Mouse (Mus musculus): ENCODE measurements around the gene Emc3. TPM values are rescaled to one million over a fixed set of nuclear protein-coding genes. Genes with fewer than 3 reads are reported as not detected.

Gene Emc3
- 84.7 and 87.8 TPM in 2 replicates for polyA plus RNA-seq (2015; fragmentation: Nextera tagmentation; extraction: Ambion mirVana)

DNA sequence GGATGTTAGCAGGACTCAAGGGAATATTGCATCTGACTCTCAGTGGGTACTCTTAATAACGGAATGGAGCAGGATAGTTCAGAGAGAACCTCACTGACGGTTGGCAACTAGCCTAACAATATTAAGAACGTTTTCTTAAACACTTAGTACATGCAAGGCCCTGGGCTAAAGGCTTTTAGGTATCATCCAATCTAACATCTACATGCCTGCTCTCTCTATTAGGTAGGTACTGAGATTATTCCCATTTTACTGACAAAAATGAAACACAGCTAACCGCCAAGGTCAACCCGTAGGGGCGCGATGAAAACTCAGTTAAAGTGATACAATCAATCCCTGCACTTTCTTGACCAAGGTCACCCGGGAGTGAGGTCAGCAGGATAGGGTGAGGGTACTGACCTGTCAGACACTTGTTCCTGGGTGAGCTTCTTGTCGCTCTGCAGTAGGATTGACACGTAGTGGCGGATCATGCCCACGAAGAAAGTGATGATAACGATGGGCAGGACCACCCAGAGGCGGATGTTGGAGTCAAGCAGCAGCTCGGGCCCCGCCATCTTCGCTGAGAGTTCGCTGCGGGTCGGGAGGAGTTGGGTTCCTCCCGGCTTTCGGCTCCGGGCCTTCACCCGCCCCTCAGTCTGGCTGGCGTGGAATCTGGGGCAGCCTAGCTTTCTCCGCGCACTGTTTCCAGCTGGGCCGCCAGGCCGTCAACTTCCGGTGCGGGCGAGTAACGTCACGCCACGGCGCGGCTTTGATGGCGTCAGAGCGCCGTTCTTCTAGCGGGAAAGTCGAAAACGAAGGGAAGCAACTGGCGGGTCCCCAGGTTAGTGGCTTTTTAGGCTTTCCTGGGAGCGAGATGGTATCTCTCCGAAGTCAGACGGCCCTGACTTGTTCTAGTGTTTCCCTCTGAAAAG lies at the start of gene Emc3, which contains the start of gene Fancd2:
Gene Emc3, minus strand, starts transcription at position 721 of the 908 bp plus-strand sequence.
Gene Fancd2, plus strand, starts transcription at position 751 of the 908 bp plus-strand sequence.
- no peaks in the 10 kb centered on the region for H3K27me3 ChIP-seq
- WGBS: under 1% methylated on average over 47 of the region's 47 CpGs

DNA sequence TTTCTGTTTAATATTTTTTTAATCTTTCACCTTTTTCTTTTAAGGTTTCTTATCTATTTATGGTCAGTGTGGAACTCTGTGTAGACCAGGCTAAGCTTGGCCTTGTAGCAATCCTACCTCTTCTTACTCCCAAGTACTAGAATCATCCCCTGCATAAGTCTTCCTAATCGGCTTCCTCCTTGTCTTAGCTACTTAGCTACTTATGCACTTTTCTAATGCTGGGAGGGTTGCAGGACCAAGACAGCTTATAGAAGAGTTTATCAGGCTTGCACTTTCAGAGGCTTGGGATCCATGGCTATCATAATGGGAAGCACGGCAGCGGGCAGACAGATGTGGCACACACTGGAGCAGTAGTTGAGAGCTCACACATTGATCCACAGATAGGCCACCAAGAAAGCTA lies 47.9 kb upstream of the Emc3 start:
- H3K4me3 ChIP-seq: no peak overlapping the region
- no peak for ATAC-seq
- no peaks in the 10 kb centered on the region for H3K4me1 ChIP-seq
- H3K4me2 ChIP-seq: no peak overlapping the region
- H3K9me3 ChIP-seq (replicated peaks): no peaks in the 10 kb centered on the region
- no peaks in the 10 kb centered on the region for H3K27me3 ChIP-seq
- H3K27ac ChIP-seq: no peak overlapping the region
- H3K36me3 ChIP-seq (ENCODE audit: poor library complexity, severe bottlenecking): peaks cover 26% of the 10 kb centered on the region
- no peak overlapping the region for H3K9ac ChIP-seq
- WGBS: 94% methylated on average over 3 of the region's 3 CpGs

More for the DNA sequence above, at the start of gene Emc3, which contains the start of gene Fancd2:
- Histone ChIP-seq H3K9me3 (replicated peaks) (no peaks in the 10 kb centered on the region), H3K36me3 (ENCODE audit: poor library complexity, severe bottlenecking) (peaks cover 11% of the 10 kb centered on the region; the same call in 1 of the 2 replicates), H3K4me2 (peak within 1 kb of the TSS; percentile 67), H3K4me1 (peaks cover 27% of the 10 kb centered on the region), H3K27ac (no peak within 1 kb of the TSS), H3K4me3 (peak within 1 kb of the TSS; percentile 66), H3K9ac (peak within 1 kb of the TSS; percentile 82)
- ATAC-seq: peak; percentile 97

- Histone ChIP-seq H3K27ac (no peak overlapping the region), H3K27me3 (no peaks in the 10 kb centered on the region), H3K9me3 (replicated peaks) (no peaks in the 10 kb centered on the region), H3K36me3 (ENCODE audit: poor library complexity, severe bottlenecking) (peaks cover 36% of the 10 kb centered on the region), H3K9ac (no peak overlapping the region), H3K4me1 (no peaks in the 10 kb centered on the region), H3K4me2 (no peak overlapping the region), H3K4me3 (no peak overlapping the region)
- no peak for ATAC-seq
- WGBS: 97% methylated on average over 6 of the region's 6 CpGs
Observed at GRCm38 (mm10) chr6:113576044-113576443, 44.6 kb upstream of the Emc3 start.

- Histone ChIP-seq H3K36me3 (ENCODE audit: poor library complexity, severe bottlenecking) (peaks cover 39% of the 10 kb centered on the region), H3K9me3 (replicated peaks) (no peaks in the 10 kb centered on the region), H3K27ac (no peak overlapping the region), H3K27me3 (no peaks in the 10 kb centered on the region), H3K9ac (no peak overlapping the region), H3K4me1 (no peaks in the 10 kb centered on the region), H3K4me3 (no peak overlapping the region), H3K4me2 (no peak overlapping the region)
- 91% methylated on average over 1 of the region's 1 CpGs for WGBS
- no peak for ATAC-seq
Observed at GRCm38 (mm10) chr6:113564557-113564956, 33.1 kb upstream of the Emc3 start.

GRCm38 (mm10) chr6:113559736-113560135 lies 28.3 kb upstream of the Emc3 start:
- ATAC-seq: no peak
- peaks cover 17% of the 10 kb centered on the region for H3K36me3 ChIP-seq (ENCODE audit: poor library complexity, severe bottlenecking)
- H3K27me3 ChIP-seq: no peaks in the 10 kb centered on the region
- no peak overlapping the region for H3K27ac ChIP-seq
- no peaks in the 10 kb centered on the region for H3K9me3 ChIP-seq (replicated peaks)
- no peaks in the 10 kb centered on the region for H3K4me1 ChIP-seq
- no peak overlapping the region for H3K4me3 ChIP-seq
- H3K9ac ChIP-seq: no peak overlapping the region
- no peak overlapping the region for H3K4me2 ChIP-seq
- WGBS: 75% methylated on average over 6 of the region's 6 CpGs

DNA sequence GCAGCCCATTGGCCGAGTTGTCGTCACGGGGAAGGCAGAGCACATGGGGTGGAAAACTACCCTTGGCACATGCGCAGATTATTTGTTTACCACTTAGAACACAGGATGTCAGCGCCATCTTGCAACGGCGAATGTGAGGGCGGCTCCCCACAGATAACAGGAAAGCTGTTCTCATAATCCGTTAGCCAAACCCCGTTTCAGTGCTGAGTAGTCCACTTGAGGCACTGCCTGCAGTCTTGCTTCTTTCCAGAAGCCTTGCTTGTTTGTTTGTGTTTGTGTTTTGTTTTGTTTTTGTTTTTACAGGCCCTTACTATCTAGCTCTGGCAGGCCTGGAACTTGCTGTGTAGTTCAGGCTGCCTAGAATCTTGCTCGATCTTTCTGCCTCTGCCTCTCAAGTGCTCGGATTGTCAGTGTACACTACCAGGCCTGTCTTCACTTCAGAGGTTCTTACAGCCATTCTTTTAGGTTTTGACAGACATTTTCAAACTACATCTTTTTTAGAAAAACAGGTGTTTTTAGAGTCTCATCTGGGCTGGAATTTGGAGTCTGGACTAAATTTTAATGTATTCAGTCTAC lies 12.5 kb upstream of the Emc3 start:
- H3K4me3 ChIP-seq: no peak overlapping the region
- H3K36me3 ChIP-seq (ENCODE audit: poor library complexity, severe bottlenecking): peaks cover 20% of the 10 kb centered on the region
- ATAC-seq: no peak
- H3K4me1 ChIP-seq: no peaks in the 10 kb centered on the region
- no peak overlapping the region for H3K27ac ChIP-seq
- H3K9me3 ChIP-seq (replicated peaks): no peaks in the 10 kb centered on the region
- WGBS: 93% methylated on average over 10 of the region's 12 CpGs
- no peak overlapping the region for H3K9ac ChIP-seq
- no peaks in the 10 kb centered on the region for H3K27me3 ChIP-seq
- H3K4me2 ChIP-seq: no peak overlapping the region

DNA sequence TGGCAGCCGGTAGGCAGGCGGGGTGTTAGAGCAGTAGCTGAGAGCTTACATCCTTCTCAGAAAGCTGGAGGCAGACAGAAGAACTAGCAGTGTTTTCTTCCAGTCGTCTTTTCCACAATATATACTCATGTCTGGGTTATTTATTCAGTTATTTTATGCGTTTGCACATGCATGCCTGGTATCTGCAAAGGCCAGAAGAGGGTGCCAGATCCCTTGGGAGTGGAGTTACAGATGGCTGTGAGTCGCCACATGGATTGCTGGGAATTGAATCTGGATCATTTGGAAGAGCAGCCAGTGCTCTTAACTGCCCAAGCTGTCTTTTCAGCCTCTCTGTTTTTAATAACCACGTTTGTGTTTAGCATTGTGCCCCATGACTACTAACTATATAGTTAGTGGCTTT lies 10.2 kb upstream of the Emc3 start:
- 87% methylated on average over 6 of the region's 6 CpGs for WGBS
- H3K27ac ChIP-seq: no peak overlapping the region
- H3K9me3 ChIP-seq (replicated peaks): no peaks in the 10 kb centered on the region
- no peak for ATAC-seq
- H3K4me3 ChIP-seq: no peak overlapping the region
- H3K36me3 ChIP-seq (ENCODE audit: poor library complexity, severe bottlenecking): peaks cover 18% of the 10 kb centered on the region
- no peak overlapping the region for H3K9ac ChIP-seq
- H3K4me1 ChIP-seq: no peaks in the 10 kb centered on the region
- H3K27me3 ChIP-seq: no peaks in the 10 kb centered on the region
- H3K4me2 ChIP-seq: no peak overlapping the region

- peaks cover 20% of the 10 kb centered on the region for H3K4me1 ChIP-seq
- ATAC-seq: no peak
- H3K4me2 ChIP-seq: no peak overlapping the region
- no peak overlapping the region for H3K27ac ChIP-seq
- H3K27me3 ChIP-seq: no peaks in the 10 kb centered on the region
- H3K9ac ChIP-seq: no peak overlapping the region
- 90% methylated on average over 7 of the region's 7 CpGs for WGBS
- no peaks in the 10 kb centered on the region for H3K9me3 ChIP-seq (replicated peaks)
- no peak overlapping the region for H3K4me3 ChIP-seq
- peaks cover 10% of the 10 kb centered on the region; the same call in 1 of the 2 replicates for H3K36me3 ChIP-seq (ENCODE audit: poor library complexity, severe bottlenecking)
Observed at GRCm38 (mm10) chr6:113534886-113535285, 3.4 kb upstream of the Emc3 start.

- peak overlapping the region; percentile 82 for H3K9ac ChIP-seq
- H3K36me3 ChIP-seq (ENCODE audit: poor library complexity, severe bottlenecking): peaks cover 14% of the 10 kb centered on the region; the same call in 1 of the 2 replicates
- no peaks in the 10 kb centered on the region for H3K27me3 ChIP-seq
- H3K9me3 ChIP-seq (replicated peaks): no peaks in the 10 kb centered on the region
- peak overlapping the region; percentile 66 for H3K4me3 ChIP-seq
- peak; percentile 28; the same call in 1 of the 2 replicates for ATAC-seq
- WGBS: 6% methylated on average over 7 of the region's 7 CpGs
- peak overlapping the region; percentile 67 for H3K4me2 ChIP-seq
- no peak overlapping the region for H3K27ac ChIP-seq
- peaks cover 27% of the 10 kb centered on the region for H3K4me1 ChIP-seq
Observed at GRCm38 (mm10) chr6:113531840-113532404, 470 bp upstream of the Emc3 start.

- Histone ChIP-seq H3K4me1 (no peaks in the 10 kb centered on the region), H3K4me3 (no peak overlapping the region), H3K27ac (no peak overlapping the region), H3K9me3 (replicated peaks) (no peaks in the 10 kb centered on the region), H3K9ac (0 out of 2 replicates have a peak overlapping the region, but pooled peaks have one; percentile 26), H3K4me2 (no peak overlapping the region), H3K27me3 (no peaks in the 10 kb centered on the region), H3K36me3 (ENCODE audit: poor library complexity, severe bottlenecking) (peaks cover 61% of the 10 kb centered on the region)
- ATAC-seq: no peak
- WGBS: 91% methylated on average over 8 of the region's 8 CpGs
Observed at GRCm38 (mm10) chr6:113523420-113523819, 8.0 kb downstream of the Emc3 start.

DNA sequence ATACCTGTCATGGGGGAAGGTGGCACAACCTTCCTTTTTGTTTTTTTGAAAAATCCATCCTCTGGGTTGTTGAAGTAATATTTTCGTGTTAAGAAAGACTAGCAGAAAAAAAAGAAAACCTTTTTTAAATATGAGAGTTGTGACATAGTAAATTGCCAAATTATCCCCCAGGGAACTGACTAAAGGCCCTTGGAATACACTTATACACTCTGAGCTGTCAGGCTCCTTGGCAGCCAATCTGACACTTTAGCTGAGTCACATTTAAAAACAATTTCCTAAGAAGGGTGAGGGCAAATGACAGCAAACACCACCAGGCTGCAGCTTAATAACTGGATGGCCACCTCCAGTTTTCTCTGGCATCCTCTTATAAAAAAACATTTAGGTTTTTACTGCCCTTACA lies 9.1 kb downstream of the Emc3 start:
- ATAC-seq: no peak
- Histone ChIP-seq H3K9me3 (replicated peaks) (no peaks in the 10 kb centered on the region), H3K9ac (no peak overlapping the region), H3K36me3 (ENCODE audit: poor library complexity, severe bottlenecking) (peaks cover 67% of the 10 kb centered on the region), H3K4me2 (no peak overlapping the region), H3K27ac (no peak overlapping the region), H3K27me3 (no peaks in the 10 kb centered on the region), H3K4me1 (no peaks in the 10 kb centered on the region), H3K4me3 (no peak overlapping the region)
- 69% methylated on average over 1 of the region's 1 CpGs for WGBS
